Mouse (Mus musculus): ENCODE data around the gene Ranbp17. TPM values are rescaled to one million over a fixed set of nuclear protein-coding genes. Genes with fewer than 3 reads are reported as not detected.
"Not testable (repeated sequence)": the region's sequence is repeated elsewhere in the genome, so short reads cannot be mapped to it uniquely, and the experiment has no call there.

Gene Ranbp17
- polyA plus RNA-seq, 1 experiment from 2014 or later, result 5.7 TPM

DNA sequence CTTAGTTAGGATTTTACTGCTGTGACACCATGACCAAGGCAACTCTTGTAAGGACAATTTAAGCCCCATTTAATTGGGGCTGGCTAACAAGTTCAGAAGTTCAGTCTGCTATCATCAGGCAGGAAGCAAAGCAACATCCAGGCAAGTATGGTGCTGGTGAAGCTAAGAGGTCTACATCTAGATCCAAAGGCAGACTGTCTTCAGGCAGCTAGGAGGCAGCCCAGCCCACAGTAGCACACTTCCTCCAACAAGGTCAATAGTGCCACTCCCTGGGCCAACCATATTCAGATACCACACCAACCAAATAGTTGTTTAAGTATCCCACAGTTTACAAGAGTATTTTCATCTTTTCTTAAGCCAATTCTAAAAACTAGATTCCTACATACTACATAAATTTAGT, 4.1 kb downstream of the Ranbp17 start:
- Histone ChIP-seq H3K9me3 (no peaks in the 10 kb centered on the region), H3K4me2 (replicated peaks) (no peak overlapping the region), H3K4me1 (no peaks in the 10 kb centered on the region), H3K27me3 (no peaks in the 10 kb centered on the region), H3K4me3 (no peak overlapping the region), H3K9ac (no peak overlapping the region), H3K36me3 (no peaks in the 10 kb centered on the region), H3K27ac (no peak overlapping the region)
- no peak for ATAC-seq (ENCODE audit: low FRiP score, low read depth)

DNA sequence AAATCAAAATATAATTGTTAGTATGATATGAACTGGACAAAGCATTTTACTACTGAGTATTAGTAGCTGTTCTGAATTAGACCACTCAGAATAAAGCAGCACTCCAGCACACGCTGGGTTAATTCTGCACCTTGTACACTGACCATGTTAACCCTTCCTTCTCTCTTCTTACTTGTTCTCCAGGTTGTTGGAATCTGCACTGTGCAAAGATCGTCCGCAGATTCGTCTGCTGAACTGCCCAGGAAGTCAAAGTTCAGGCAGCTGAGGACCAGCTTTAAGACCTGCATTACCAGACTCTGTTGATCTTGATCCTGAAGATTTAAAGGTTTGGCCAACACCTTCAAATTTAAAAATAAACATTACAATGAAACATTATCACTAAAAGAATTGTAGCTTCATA, 27.8 kb downstream of the Ranbp17 start:
- Histone ChIP-seq H3K4me3 (no peak overlapping the region), H3K9ac (no peak overlapping the region), H3K4me2 (replicated peaks) (no peak overlapping the region), H3K27me3 (no peaks in the 10 kb centered on the region), H3K27ac (no peak overlapping the region), H3K36me3 (peaks cover 6% of the 10 kb centered on the region; the same call in 1 of the 2 replicates), H3K4me1 (no peaks in the 10 kb centered on the region), H3K9me3 (no peaks in the 10 kb centered on the region)
- WGBS, result 67% methylated on average over 4 of the region's 4 CpGs
- ATAC-seq (ENCODE audit: low FRiP score, low read depth), result no peak

- Histone ChIP-seq H3K9me3 (no peaks in the 10 kb centered on the region), H3K4me2 (replicated peaks) (no peak overlapping the region), H3K4me3 (no peak overlapping the region), H3K27me3 (no peaks in the 10 kb centered on the region), H3K36me3 (0 out of 2 replicates have a peak, but pooled peaks cover 1% of the 10 kb centered on the region), H3K4me1 (no peaks in the 10 kb centered on the region), H3K9ac (no peak overlapping the region), H3K27ac (no peak overlapping the region)
- WGBS, result 83% methylated on average over 10 of the region's 10 CpGs
- ATAC-seq (ENCODE audit: low FRiP score, low read depth), result no peak
These were observed 33.1 kb downstream of the Ranbp17 start for GRCm38 (mm10) chr11:33480410-33480809.

DNA sequence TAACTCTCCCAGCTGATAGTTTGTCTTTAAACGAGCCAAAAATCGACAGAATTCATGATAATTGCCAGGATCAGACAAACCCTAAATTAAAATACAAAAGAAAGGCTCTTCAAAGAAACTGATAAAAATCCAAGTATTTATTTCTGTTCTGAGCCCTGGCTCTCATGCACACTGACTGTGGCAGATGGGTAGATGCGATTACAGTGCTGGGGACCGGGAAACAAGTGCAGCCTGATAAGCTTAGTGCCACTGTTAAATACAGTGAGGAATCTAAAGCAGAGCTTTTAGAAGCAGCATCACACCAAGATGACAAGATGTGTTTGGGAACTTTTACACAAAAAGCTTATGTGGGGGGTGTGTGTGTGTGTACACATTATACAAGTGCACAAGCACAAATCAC, 34.3 kb downstream of the Ranbp17 start:
- H3K4me3 ChIP-seq, result no peak overlapping the region
- no peaks in the 10 kb centered on the region for H3K27me3 ChIP-seq
- no peak overlapping the region for H3K4me2 ChIP-seq (replicated peaks)
- no peaks in the 10 kb centered on the region for H3K9me3 ChIP-seq
- no peaks in the 10 kb centered on the region for H3K4me1 ChIP-seq
- H3K27ac ChIP-seq, result no peak overlapping the region
- 85% methylated on average over 4 of the region's 4 CpGs for whole genome bisulfite sequencing
- H3K36me3 ChIP-seq, result no peaks in the 10 kb centered on the region; the same call in 1 of the 2 replicates
- no peak overlapping the region for H3K9ac ChIP-seq
- no peak for ATAC-seq (ENCODE audit: low FRiP score, low read depth)

- Histone ChIP-seq H3K27ac (no peak overlapping the region), H3K27me3 (no peaks in the 10 kb centered on the region), H3K4me2 (replicated peaks) (no peak overlapping the region), H3K9me3 (no peaks in the 10 kb centered on the region), H3K36me3 (no peaks in the 10 kb centered on the region; the same call in 1 of the 2 replicates), H3K4me1 (no peaks in the 10 kb centered on the region), H3K4me3 (no peak overlapping the region), H3K9ac (no peak overlapping the region)
- WGBS, result 95% methylated on average over 2 of the region's 2 CpGs
- no peak for ATAC-seq (ENCODE audit: low FRiP score, low read depth)
These were observed 36.9 kb downstream of the Ranbp17 start for GRCm38 (mm10) chr11:33476634-33477033.

DNA sequence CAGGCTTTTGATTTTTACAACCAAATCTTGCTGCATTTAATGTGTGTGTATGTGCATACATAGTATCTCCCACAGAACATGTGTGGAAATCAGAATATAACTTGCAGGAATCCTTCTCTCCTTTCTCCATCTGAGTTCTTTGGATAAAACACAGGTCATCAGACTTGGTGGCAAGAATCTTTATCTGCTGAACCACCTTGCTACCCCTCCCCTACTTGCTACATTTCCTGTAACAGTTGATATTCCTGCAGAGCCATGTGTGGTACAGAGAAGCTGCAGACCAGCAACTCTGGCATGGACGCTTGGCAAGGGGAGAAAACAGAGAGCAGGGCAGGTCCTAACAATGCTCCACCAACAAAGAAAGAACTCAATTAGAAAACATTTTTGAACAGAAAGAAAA, 52.4 kb downstream of the Ranbp17 start:
- Histone ChIP-seq H3K4me3 (no peak overlapping the region), H3K4me1 (no peaks in the 10 kb centered on the region), H3K36me3 (no peaks in the 10 kb centered on the region), H3K27ac (no peak overlapping the region), H3K9ac (no peak overlapping the region), H3K4me2 (replicated peaks) (no peak overlapping the region), H3K27me3 (no peaks in the 10 kb centered on the region), H3K9me3 (no peaks in the 10 kb centered on the region)
- 64% methylated on average over 1 of the region's 1 CpGs for WGBS
- ATAC-seq (ENCODE audit: low FRiP score, low read depth), result no peak

DNA sequence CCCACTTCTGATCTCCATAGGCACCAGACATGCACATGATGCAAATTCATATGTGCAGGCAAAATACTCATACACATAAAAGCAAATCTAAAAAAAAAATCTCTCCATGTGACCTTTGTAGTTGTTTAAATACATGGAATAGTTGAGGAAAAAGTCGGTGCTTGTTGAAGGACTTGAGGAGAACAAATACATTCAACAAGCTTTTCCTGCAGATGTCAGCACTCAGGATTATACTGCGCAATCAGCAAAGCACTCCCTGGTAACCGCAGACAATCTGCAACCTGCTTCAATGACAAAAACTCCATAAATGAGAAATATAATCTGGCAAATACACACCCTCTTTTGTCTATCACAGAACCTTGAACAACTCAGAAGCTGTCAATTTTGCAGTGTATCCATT, 59.5 kb downstream of the Ranbp17 start:
- 92% methylated on average over 3 of the region's 3 CpGs for WGBS
- Histone ChIP-seq H3K9ac (no peak overlapping the region), H3K27ac (no peak overlapping the region), H3K27me3 (no peaks in the 10 kb centered on the region), H3K4me3 (no peak overlapping the region), H3K36me3 (no peaks in the 10 kb centered on the region), H3K4me2 (replicated peaks) (no peak overlapping the region), H3K4me1 (no peaks in the 10 kb centered on the region), H3K9me3 (no peaks in the 10 kb centered on the region)
- ATAC-seq (ENCODE audit: low FRiP score, low read depth), result no peak

DNA sequence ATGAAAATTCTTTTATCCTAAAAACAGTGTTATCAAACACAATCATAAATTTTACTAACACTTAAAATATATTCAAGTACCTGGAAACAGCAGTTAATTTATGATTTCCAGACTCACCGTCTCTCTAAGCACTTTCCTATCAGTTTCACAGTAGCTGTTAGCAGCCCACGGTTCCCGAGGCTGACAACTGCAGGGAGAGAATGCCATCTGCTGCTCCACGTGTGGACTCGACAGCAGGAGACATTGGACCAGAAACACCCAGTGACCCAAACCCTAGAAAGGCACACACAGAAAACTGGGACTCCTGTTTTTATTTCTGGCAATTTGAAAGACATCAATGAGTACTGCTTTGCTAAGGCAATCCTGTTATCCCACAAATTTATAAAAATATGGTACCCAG, 79.7 kb downstream of the Ranbp17 start:
- ATAC-seq (ENCODE audit: low FRiP score, low read depth), result no peak
- Histone ChIP-seq H3K36me3 (no peaks in the 10 kb centered on the region), H3K4me3 (no peak overlapping the region), H3K4me2 (replicated peaks) (no peak overlapping the region), H3K9ac (no peak overlapping the region), H3K27me3 (no peaks in the 10 kb centered on the region), H3K4me1 (no peaks in the 10 kb centered on the region), H3K27ac (no peak overlapping the region), H3K9me3 (no peaks in the 10 kb centered on the region)
- WGBS, result 12% methylated on average over 5 of the region's 5 CpGs

GRCm38 (mm10) chr11:33428238-33428637, 85.3 kb downstream of the Ranbp17 start:
- H3K4me1 ChIP-seq; H3K9me3 ChIP-seq; H3K4me2 ChIP-seq (replicated peaks); H3K27me3 ChIP-seq; H3K36me3 ChIP-seq; H3K4me3 ChIP-seq; ATAC-seq (ENCODE audit: low FRiP score, low read depth); H3K27ac ChIP-seq; H3K9ac ChIP-seq: not testable (repeated sequence)
- WGBS, result 90% methylated on average over 17 of the region's 17 CpGs

GRCm38 (mm10) chr11:33427789-33428188, 85.8 kb downstream of the Ranbp17 start:
- not testable (repeated sequence) for H3K27ac ChIP-seq; H3K4me1 ChIP-seq; H3K9ac ChIP-seq; H3K4me2 ChIP-seq (replicated peaks); H3K27me3 ChIP-seq; ATAC-seq (ENCODE audit: low FRiP score, low read depth); H3K36me3 ChIP-seq; H3K9me3 ChIP-seq; H3K4me3 ChIP-seq
- WGBS, result 84% methylated on average over 5 of the region's 5 CpGs

- Histone ChIP-seq H3K36me3 (no peaks in the 10 kb centered on the region), H3K27ac (no peak overlapping the region), H3K4me3 (no peak overlapping the region), H3K9ac (no peak overlapping the region), H3K27me3 (no peaks in the 10 kb centered on the region), H3K4me2 (replicated peaks) (no peak overlapping the region), H3K4me1 (no peaks in the 10 kb centered on the region), H3K9me3 (no peaks in the 10 kb centered on the region)
- WGBS, result 67% methylated on average over 3 of the region's 3 CpGs
- no peak for ATAC-seq (ENCODE audit: low FRiP score, low read depth)
These were observed 91.3 kb downstream of the Ranbp17 start for GRCm38 (mm10) chr11:33422226-33422625.

DNA sequence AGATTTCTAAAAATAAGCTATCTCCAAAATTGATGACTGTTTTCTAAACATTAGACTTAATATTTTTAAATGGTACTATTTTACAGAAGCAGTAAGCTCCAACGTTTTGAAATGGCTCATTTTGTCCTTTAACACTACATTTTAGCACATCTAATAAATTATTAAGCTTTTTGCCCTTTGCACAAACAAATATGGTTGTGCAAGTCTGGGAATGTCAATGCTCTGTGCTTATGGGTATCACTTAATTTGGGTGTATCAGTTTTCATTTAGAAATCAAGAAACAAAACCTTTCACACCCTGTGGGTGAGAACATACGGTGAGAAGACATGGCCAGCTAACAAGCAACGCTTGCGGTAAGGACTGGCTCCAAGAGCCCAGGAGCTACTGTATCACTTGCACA, 108.9 kb downstream of the Ranbp17 start:
- no peak overlapping the region for H3K4me3 ChIP-seq
- 89% methylated on average over 4 of the region's 4 CpGs for WGBS
- H3K4me2 ChIP-seq (replicated peaks), result no peak overlapping the region
- ATAC-seq (ENCODE audit: low FRiP score, low read depth), result no peak
- no peaks in the 10 kb centered on the region for H3K9me3 ChIP-seq
- no peak overlapping the region for H3K9ac ChIP-seq
- no peaks in the 10 kb centered on the region for H3K27me3 ChIP-seq
- no peaks in the 10 kb centered on the region for H3K36me3 ChIP-seq
- H3K27ac ChIP-seq, result no peak overlapping the region
- no peaks in the 10 kb centered on the region for H3K4me1 ChIP-seq

DNA sequence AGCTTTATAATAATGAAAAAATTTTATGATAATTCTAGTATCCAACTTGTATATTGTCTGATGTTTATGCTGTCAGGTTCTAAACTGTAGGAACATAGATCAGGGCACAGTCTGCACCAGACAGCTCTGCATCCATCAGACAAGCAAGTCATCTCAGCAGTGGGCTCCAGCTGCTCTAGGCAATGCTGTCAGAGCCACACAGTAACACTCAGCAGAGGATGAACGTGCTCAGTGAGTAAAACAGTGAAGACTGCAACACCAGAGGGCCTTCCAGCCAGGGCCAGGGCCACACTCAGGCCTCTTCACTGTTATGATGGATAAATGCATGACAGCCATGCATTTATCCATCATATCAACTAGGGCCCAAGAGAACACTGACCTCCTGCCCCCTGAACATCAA, 114.2 kb downstream of the Ranbp17 start:
- no peaks in the 10 kb centered on the region for H3K27me3 ChIP-seq
- no peak overlapping the region for H3K4me3 ChIP-seq
- H3K4me2 ChIP-seq (replicated peaks), result no peak overlapping the region
- no peak overlapping the region for H3K9ac ChIP-seq
- H3K27ac ChIP-seq, result no peak overlapping the region
- 43% methylated on average over 1 of the region's 1 CpGs for WGBS
- H3K9me3 ChIP-seq, result no peaks in the 10 kb centered on the region
- no peaks in the 10 kb centered on the region for H3K4me1 ChIP-seq
- H3K36me3 ChIP-seq, result no peaks in the 10 kb centered on the region
- ATAC-seq (ENCODE audit: low FRiP score, low read depth), result no peak
